Mouse (Mus musculus): ENCODE data around the gene Sec22c.

DNA sequence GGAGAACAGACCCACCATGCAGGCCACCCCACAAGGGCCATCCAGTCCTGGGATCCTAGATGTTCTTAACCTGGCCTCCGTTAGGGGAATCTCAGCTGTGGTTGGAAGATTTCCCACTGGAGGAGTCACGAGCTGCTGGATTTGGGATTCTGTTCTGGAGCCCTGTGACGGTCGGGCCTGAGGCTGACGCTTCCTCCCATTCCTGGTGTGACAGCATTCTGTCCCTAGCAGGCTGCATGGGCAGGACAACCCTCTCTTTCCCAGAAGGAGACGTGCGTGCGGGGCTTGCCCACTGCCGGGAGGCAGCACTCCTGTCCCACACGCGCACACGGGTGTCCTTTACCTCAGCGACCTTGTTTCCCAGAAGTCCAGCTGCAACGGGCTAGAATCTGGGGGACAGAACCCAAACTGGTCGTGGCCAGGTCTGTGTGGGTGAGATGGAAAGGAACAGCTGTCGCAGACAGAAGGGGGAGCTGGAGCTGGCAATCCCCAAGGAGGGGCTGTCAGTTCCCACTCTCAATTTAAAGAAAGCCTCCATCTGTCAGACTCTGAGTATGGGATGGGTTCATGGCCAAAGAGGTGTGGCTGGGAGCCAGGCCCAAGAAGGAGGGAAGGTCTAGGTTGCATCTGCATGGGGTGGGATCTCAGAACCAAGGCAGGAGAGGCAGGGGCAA is 38.2 kb downstream of the Sec22c start:
- no peak for TF ChIP-seq CTCF (IDR thresholded peaks at IDR 0.05; ENCODE audit: borderline replicate concordance, insufficient read depth, low read length)
- no peak for TF ChIP-seq POLR2A (IDR thresholded peaks at IDR 0.05; ENCODE audit: low read depth, low read length)
